Comparison of ENCODE assay signal across 13 mouse cellular contexts in genomic region chr5:93091266-93091665, GRCm38 (mm10). TPM values are rescaled to one million over a fixed set of nuclear protein-coding genes. Genes with fewer than 3 reads are reported as not detected.
DNase-seq lines count a peak whose midpoint lies in the region; ATAC-seq and TF ChIP-seq lines count a peak whose summit lies in the region.
"Had no signal": no experiment of that assay in that cellular context is flagged by ENCODE, and none has a peak within 500 bp of the region (broad histone marks: within the 10 kb centered on the region; RNA-seq: fewer than 3 reads in every experiment).

No protein-coding gene starts in this region.

- no peak for TF ChIP-seq POLR2A in myocyte (IDR thresholded peaks at IDR 0.05; ENCODE audit: insufficient read length, low read depth)

- H3ac ChIP-seq in myocyte (ENCODE audit: control insufficient read depth, insufficient read length) = no peak overlapping the region

- no peak for DNase-seq in heart, postnatal 4 days
- DNase-seq in cerebellum, postnatal 4 days (ENCODE audit: low spot score in 2 of 2) = no peak
- DNase-seq in kidney, postnatal 14 days = no peak
- no peak for DNase-seq in urinary bladder, adult 2 months (ENCODE audit: low spot score)
- DNase-seq: right cerebral cortex, postnatal 14 days had no signal

- H3K9me3 ChIP-seq in heart, embryonic 14.5 days (ENCODE audit: control insufficient read depth, low read length) = no peaks in the 10 kb centered on the region
- H3K9me3 ChIP-seq in forebrain, embryonic 13.5 days (replicated peaks) = no peaks in the 10 kb centered on the region
- no peaks in the 10 kb centered on the region for H3K9me3 ChIP-seq in intestine, postnatal 0 days (ENCODE audit: control insufficient read depth)

- 41% methylated on average over 3 of the region's 3 CpGs for WGBS in heart, embryonic 14.5 days
- WGBS in forebrain, embryonic 13.5 days = 72% methylated on average over 3 of the region's 3 CpGs
- WGBS in intestine, postnatal 0 days = 45% methylated on average over 3 of the region's 3 CpGs

- H3K27me3 ChIP-seq in heart, embryonic 14.5 days (ENCODE audit: control insufficient read depth, insufficient read depth, low read length) = no peaks in the 10 kb centered on the region
- H3K27me3 ChIP-seq in forebrain, embryonic 13.5 days = no peaks in the 10 kb centered on the region
- H3K27me3 ChIP-seq in intestine, postnatal 0 days (replicated peaks; ENCODE audit: control insufficient read depth, insufficient read depth, low read length) = no peaks in the 10 kb centered on the region
- no peaks in the 10 kb centered on the region for H3K27me3 ChIP-seq in myocyte (ENCODE audit: control insufficient read depth, insufficient read depth, insufficient read length)
- H3K27me3 ChIP-seq: CH12.LX had no signal

- H3K4me3 ChIP-seq in heart, embryonic 14.5 days (ENCODE audit: control insufficient read depth in 1 of 2, insufficient read depth in 1 of 2, low read depth in 1 of 2, low read length in 2 of 2) = peak overlapping the region in 1 of 2 experiments; percentile 65; a peak in 1 of 4 replicates
- no peak overlapping the region for H3K4me3 ChIP-seq in forebrain, embryonic 13.5 days
- H3K4me3 ChIP-seq in intestine, postnatal 0 days (ENCODE audit: low read depth, low read length) = no peak overlapping the region
- no peak overlapping the region for H3K4me3 ChIP-seq in myocyte

- peaks cover 33% of the 10 kb centered on the region for H3K79me2 ChIP-seq in myocyte (ENCODE audit: control insufficient read depth, insufficient read depth)

- H3K9ac ChIP-seq in heart, embryonic 14.5 days (ENCODE audit: low read length) = no peak overlapping the region; the same call in 1 of the 2 replicates
- H3K9ac ChIP-seq in forebrain, embryonic 13.5 days = no peak overlapping the region
- no peak overlapping the region for H3K9ac ChIP-seq in intestine, postnatal 0 days (ENCODE audit: low read depth, low read length)
- H3K9ac ChIP-seq: liver, embryonic 14.5 days had no signal

- ATAC-seq in heart, embryonic 14.5 days (ENCODE audit: insufficient number of reproducible peaks, insufficient read depth, low FRiP score, low read depth) = no peak
- no peak for ATAC-seq in forebrain, embryonic 13.5 days
- no peak for ATAC-seq in intestine, postnatal 0 days

- peaks cover 9 to 31% of the 10 kb centered on the region in 2 experiments for H3K4me1 ChIP-seq in heart, embryonic 14.5 days (ENCODE audit: control insufficient read depth in 2 of 2, insufficient read depth in 2 of 2, low read length in 2 of 2)
- peaks cover 31% of the 10 kb centered on the region for H3K4me1 ChIP-seq in forebrain, embryonic 13.5 days
- no peaks in the 10 kb centered on the region for H3K4me1 ChIP-seq in intestine, postnatal 0 days (replicated peaks; ENCODE audit: control insufficient read depth, insufficient read depth, low read length)

- no peak overlapping the region for H3K27ac ChIP-seq in heart, embryonic 14.5 days (replicated peaks in 1 of 2; ENCODE audit: control insufficient read depth in 1 of 2, insufficient read depth in 1 of 2, low read depth in 2 of 2, low read length in 2 of 2)
- no peak overlapping the region for H3K27ac ChIP-seq in forebrain, embryonic 13.5 days
- no peak overlapping the region for H3K27ac ChIP-seq in intestine, postnatal 0 days (ENCODE audit: low read depth, low read length)
- H3K27ac ChIP-seq: liver, embryonic 14.5 days had no signal

- H3K36me3 ChIP-seq in heart, embryonic 14.5 days (ENCODE audit: control insufficient read depth, insufficient read depth, low read length) = no peaks in the 10 kb centered on the region
- no peaks in the 10 kb centered on the region for H3K36me3 ChIP-seq in forebrain, embryonic 13.5 days (ENCODE audit: poor library complexity, severe bottlenecking)
- H3K36me3 ChIP-seq in intestine, postnatal 0 days (ENCODE audit: control insufficient read depth, insufficient read depth) = no peaks in the 10 kb centered on the region
- H3K36me3 ChIP-seq in myocyte (ENCODE audit: control insufficient read depth, insufficient read depth) = no peaks in the 10 kb centered on the region

- TF ChIP-seq CTCF in intestine, postnatal 0 days (IDR thresholded peaks at IDR 0.05; ENCODE audit: low read depth) = no peak

- peak overlapping the region; percentile 82 for H3K4me2 ChIP-seq in heart, embryonic 14.5 days (ENCODE audit: low read length)
- H3K4me2 ChIP-seq in forebrain, embryonic 13.5 days = peak overlapping the region; percentile 95
- peak overlapping the region; percentile 93 for H3K4me2 ChIP-seq in intestine, postnatal 0 days (replicated peaks; ENCODE audit: low read depth)
- peak overlapping the region; percentile 89 for H3K4me2 ChIP-seq in myocyte (ENCODE audit: low read depth)

TF ChIP-seq in myocyte, 11 proteins besides CTCF, POLR2A, EP300 and RAD21:
- TF ChIP-seq E2F4 (IDR thresholded peaks at IDR 0.05; ENCODE audit: insufficient read depth) (no peak), MYOG (IDR thresholded peaks at IDR 0.05; ENCODE audit: control insufficient read depth in 1 of 3, insufficient read depth in 1 of 3, insufficient read length in 2 of 3, low read depth in 2 of 3) (no peak), REST (IDR thresholded peaks at IDR 0.05; ENCODE audit: insufficient read depth, insufficient read length) (no peak)

RNA-seq across cellular contexts. Expression of gene Sept11, which starts 2.0 kb away (rescaled TPM):
- polyA plus RNA-seq in heart, embryonic 14.5 days (2014; fragmentation: Nextera tagmentation; extraction: Ambion mirVana) = 83.8 and 85.3 TPM in 2 replicates
- 100 to 1,000 TPM; 120 to 130 TPM for total RNA-seq in heart, postnatal 4 days (2021)
- polyA plus RNA-seq in forebrain, embryonic 13.5 days (2015; fragmentation: Nextera tagmentation; extraction: Ambion mirVana) = 201 and 207 TPM in 2 replicates
- 39.2 and 40.9 TPM in 2 replicates for polyA plus RNA-seq in intestine, postnatal 0 days (2015; fragmentation: Nextera tagmentation; extraction: Ambion mirVana)
- 114 TPM for polyA plus RNA-seq in myocyte (2012; fragmentation: generic; extraction: Trizol)
- polyA plus RNA-seq in urinary bladder, adult 2 months (2012; rRNA removed) = 27.9 and 30.9 TPM in 2 replicates

RNA-seq across cellular contexts. Expression of gene Sowahb, which starts 46.4 kb away (rescaled TPM):
- 0.11 TPM in 1 of 2 replicates, not detected in the other for polyA plus RNA-seq in heart, embryonic 14.5 days (2014; fragmentation: Nextera tagmentation; extraction: Ambion mirVana)
- under 1 TPM in 1 of 2 experiments, not detected in 1; 0.10 TPM for total RNA-seq in heart, postnatal 4 days (2021)
- polyA plus RNA-seq in forebrain, embryonic 13.5 days (2015; fragmentation: Nextera tagmentation; extraction: Ambion mirVana) = not detected in 2 replicates
- 16.1 and 18.0 TPM in 2 replicates for polyA plus RNA-seq in intestine, postnatal 0 days (2015; fragmentation: Nextera tagmentation; extraction: Ambion mirVana)
- polyA plus RNA-seq in myocyte (2012; fragmentation: generic; extraction: Trizol) = not detected
- 2.1 and 2.3 TPM in 2 replicates for polyA plus RNA-seq in urinary bladder, adult 2 months (2012; rRNA removed)
- total RNA-seq: CH12.LX; common myeloid progenitor, adult 5-6 weeks; heart, postnatal 14 days had no signal
